Mouse (Mus musculus) myocyte (in vitro differentiated cells): ENCODE data around the gene Ndufs4.

Experiments
- CEBPB ChIP-seq: IDR thresholded peaks from 2 replicates; pipeline ENCODE4 v1.6.1; 2011; ENCODE audit warnings: mild to moderate bottlenecking, moderate library complexity; ENCODE audit not compliant: poor library complexity, insufficient read depth, severe bottlenecking
- E2F4 ChIP-seq: IDR thresholded peaks from one replicate; pipeline ENCODE4 v1.6.1; 2011; ENCODE audit warnings: mild to moderate bottlenecking, control low read depth, moderate library complexity; ENCODE audit not compliant: insufficient read depth
- MAX ChIP-seq: IDR thresholded peaks from one replicate; pipeline ENCODE4 v1.6.1; 2011; ENCODE audit warnings: low read depth, mild to moderate bottlenecking, control low read depth
- MYOD1 ChIP-seq, 3 experiments: IDR thresholded peaks; one replicate each; pipeline ENCODE4 v1.6.1; 2011; ENCODE audit warnings: control low read depth in 2 of 3, low read depth in 2 of 3, mild to moderate bottlenecking in 2 of 3, moderate library complexity in 1 of 3; ENCODE audit not compliant: insufficient read length in 2 of 3, control insufficient read depth in 1 of 3
- MYOG ChIP-seq, 3 experiments: IDR thresholded peaks; one replicate each; pipeline ENCODE4 v1.6.1; 2011; ENCODE audit warnings: control low read depth in 2 of 3, low read depth in 2 of 3, mild to moderate bottlenecking in 2 of 3; ENCODE audit not compliant: insufficient read length in 2 of 3, control insufficient read depth in 1 of 3, insufficient read depth in 1 of 3
- POLR2A ChIP-seq: IDR thresholded peaks from one replicate; pipeline ENCODE4 v1.6.1; 2011; ENCODE audit warnings: low read depth, mild to moderate bottlenecking, control low read depth, moderate library complexity; ENCODE audit not compliant: insufficient read length
- POLR2AphosphoS2 ChIP-seq: IDR thresholded peaks from one replicate; pipeline ENCODE4 v1.6.1; 2011; ENCODE audit warnings: low read depth, control low read depth; ENCODE audit not compliant: insufficient read length
- REST ChIP-seq: IDR thresholded peaks from one replicate; pipeline ENCODE4 v1.6.1; 2011; ENCODE audit warnings: mild to moderate bottlenecking, control low read depth, moderate library complexity; ENCODE audit not compliant: insufficient read depth, insufficient read length
- SRF ChIP-seq: IDR thresholded peaks from one replicate; pipeline ENCODE4 v1.6.1; 2011; ENCODE audit warnings: low read depth; ENCODE audit not compliant: control insufficient read depth, insufficient read length
- TCF12 ChIP-seq: IDR thresholded peaks from one replicate; pipeline ENCODE4 v1.6.1; 2011; ENCODE audit warnings: mild to moderate bottlenecking, control low read depth; ENCODE audit not compliant: poor library complexity, insufficient read depth, severe bottlenecking
- TCF3 ChIP-seq: IDR thresholded peaks from one replicate; pipeline ENCODE4 v1.6.1; 2011; ENCODE audit warnings: low read depth, control low read depth; ENCODE audit not compliant: insufficient read length
- USF1 ChIP-seq: IDR thresholded peaks from one replicate; pipeline ENCODE4 v1.6.1; 2011; ENCODE audit warnings: low read depth, mild to moderate bottlenecking, control low read depth, moderate library complexity

DNA sequence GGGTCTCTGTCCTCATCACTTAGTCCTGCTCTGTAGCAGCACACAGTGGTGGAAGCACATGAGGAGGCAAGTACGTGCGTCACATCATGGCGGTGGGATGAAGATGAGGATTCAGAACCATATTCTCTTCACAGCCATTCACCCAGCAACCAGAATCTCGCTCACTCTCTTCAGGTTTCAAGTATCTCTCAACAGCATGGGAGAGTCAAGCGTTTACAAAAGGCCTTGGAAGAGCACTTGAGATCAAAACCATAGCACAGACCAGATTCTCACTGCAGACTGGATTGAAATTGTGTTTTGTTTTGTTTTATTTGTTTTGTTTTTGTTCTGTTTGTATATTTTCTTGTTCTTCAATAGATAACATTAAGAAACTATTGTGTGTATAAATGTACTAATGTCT lies 110.8 kb downstream of the Ndufs4 start:
- TF ChIP-seq MYOG (IDR thresholded peaks at IDR 0.05; ENCODE audit: control insufficient read depth in 1 of 3, insufficient read depth in 1 of 3, insufficient read length in 2 of 3, low read depth in 2 of 3) (no peak), MAX (no peak), POLR2AphosphoS2 (no peak), POLR2A (no peak), CEBPB (no peak), USF1 (no peak), SRF (no peak), E2F4 (no peak), TCF3 (no peak), TCF12 (no peak), MYOD1 (IDR thresholded peaks at IDR 0.05; ENCODE audit: control insufficient read depth in 1 of 3, insufficient read length in 2 of 3, low read depth in 2 of 3) (no peak), REST (no peak)
